Mouse (Mus musculus) liver, embryonic 14 days (tissue): ENCODE data around the gene Nek4. TPM values are rescaled to one million over a fixed set of nuclear protein-coding genes. Genes with fewer than 3 reads are reported as not detected.

ENCODE experiments used
- polyA plus RNA-seq: library from polyadenylated mRNA; depleted of rRNA; stranded (reverse); fragments of >200 nt; gene quantifications from 2 replicates; pipeline ENCODE4 v1.2.3, GENCODE M21; 2012; rRNA removed

Gene Nek4
- polyA plus RNA-seq: 2.9 and 3.3 TPM in 2 replicates

DNA sequence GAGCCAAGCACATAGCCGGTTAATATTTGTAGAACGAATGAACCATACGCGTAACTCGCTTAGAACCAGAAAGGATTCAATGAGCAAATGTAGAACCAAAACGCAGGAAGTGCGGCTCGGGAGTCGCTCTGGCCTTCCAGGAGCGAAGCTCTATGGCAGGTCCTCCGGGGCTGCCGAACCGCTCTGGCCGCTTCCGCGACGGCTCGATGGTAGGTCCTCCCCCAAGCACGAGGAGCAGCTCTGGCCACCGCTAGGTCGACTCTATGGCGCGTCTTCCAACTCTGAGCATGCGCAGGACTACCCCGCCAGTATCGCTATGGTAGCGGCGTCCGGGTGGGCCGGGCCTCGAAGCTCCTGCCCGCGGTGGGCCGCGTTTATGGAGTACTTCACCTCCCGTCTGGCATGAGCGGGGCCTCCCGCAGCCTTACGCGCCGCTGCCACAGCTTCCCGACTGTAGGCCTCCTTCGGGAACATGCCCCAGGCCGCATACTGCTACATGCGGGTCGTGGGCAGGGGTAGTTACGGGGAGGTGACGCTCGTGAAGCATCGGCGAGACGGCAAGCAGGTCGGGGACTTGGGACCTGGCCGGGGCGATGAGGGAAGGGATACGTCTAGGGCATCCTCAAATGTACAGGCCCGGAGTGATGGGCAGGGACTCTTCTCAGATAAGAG lies at the start of gene Nek4:
Gene Nek4 (plus strand): TSS at position 224 of the 672 bp plus-strand sequence.

DNA sequence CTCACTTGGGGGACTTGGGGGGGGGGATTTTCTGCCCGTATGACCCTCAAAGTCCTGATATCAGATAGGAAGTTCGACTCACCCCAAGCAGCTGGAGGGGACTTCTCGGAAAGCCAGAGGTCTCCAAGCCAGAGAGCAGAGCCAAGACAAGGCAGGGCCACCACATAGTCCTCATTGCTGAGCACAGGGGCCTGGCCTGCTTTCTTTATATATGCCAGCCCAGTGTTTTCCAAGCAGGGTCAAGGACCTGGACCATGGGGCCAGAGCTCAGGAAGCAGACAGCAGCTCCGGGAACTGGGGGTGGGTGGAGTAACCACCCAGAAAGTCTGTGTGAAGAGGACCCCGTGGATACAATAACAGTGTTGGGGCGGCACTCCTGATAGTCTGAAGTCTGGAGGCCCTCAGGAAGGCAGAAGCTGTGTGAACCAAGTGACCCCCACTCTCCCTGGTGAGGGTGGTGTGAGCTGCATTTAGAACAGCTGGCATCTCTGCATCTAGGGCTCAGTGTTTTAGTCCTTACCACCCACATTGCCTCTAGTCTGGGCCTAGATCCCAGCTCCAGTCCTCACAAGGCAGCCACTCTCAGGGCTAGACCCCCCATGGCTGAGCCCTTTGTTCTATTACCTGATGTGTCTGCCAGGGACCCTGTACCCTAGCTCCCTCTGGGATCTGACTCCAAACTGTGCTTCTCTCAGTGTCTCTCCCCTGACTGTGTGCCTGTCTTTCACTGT lies 27.6 kb upstream of the Nek4 start, which contains the start of gene Itih3:
Gene Itih3 (minus strand): TSS at position 386 of the 731 bp plus-strand sequence.

DNA sequence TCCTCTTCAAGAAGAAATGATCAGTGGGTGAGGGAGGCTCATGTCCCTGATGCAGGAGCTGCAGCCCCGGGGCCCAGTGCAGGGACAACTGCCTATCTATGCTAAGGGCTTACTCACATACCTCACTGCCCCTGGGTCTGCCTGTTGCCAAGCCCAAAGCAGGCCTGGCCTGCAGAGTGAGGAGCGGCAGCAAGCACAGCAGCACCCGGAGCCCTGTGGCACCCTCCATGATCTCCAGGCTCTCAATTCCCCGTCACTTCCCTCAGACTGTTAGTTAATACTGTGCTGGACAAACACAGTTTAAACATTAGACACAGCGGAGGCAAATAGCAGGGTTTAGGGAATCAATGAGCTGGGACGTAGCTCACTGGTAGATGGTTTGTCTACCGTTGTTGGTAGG lies 8.1 kb upstream of the Nek4 start, which contains the start of gene Itih1:
Gene Itih1 (minus strand): TSS at position 252 of the 400 bp plus-strand sequence.

DNA sequence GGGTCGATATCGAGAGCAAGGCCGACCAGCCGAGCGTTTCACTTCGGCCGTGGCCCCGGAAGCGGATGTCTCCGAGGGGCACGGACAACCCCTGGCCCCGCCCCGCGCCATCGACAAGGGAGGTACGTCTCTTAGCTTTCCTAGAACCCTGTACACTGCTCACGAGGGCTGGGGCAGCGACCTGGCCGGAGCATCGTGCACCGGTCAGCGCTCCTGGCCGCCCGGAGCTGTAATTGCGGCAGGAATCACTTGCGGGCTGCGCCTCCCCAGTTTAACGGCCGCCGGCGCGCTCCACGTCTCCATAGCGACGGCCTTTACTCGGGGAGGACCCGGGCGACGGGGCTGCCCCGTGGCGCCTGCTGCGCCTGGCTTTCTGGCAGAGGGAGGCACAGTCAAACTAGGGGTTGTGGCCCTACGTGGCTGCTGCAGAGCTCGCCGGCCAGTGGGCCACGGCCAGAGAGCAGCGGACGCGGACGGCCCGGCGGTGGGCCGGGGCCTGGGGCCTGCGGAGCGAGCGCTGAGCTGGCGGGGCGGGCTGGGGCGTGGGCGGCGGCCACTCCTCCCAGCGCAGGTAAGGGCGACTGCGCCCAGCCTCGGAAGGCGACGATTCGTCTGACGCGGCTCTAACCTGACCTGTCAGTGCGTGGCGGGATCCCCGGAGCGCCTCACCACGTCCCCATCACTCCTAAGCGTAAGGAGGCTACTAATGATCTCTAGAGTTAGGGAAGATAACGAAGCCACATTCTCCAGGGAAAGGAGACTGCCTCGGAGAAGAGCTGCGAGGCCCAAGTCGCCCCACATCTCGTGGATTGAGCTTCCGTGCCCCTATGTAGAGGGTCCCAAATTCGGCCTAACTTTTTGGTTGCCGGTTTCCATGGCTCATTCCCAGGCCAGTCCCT lies 50.4 kb downstream of the Nek4 start, which contains the start of the genes Glt8d1 and Spcs1:
Gene Glt8d1 (plus strand): TSS at position 94 of the 899 bp plus-strand sequence.
Gene Spcs1 (minus strand): TSS at position 366 of the 899 bp plus-strand sequence.

DNA sequence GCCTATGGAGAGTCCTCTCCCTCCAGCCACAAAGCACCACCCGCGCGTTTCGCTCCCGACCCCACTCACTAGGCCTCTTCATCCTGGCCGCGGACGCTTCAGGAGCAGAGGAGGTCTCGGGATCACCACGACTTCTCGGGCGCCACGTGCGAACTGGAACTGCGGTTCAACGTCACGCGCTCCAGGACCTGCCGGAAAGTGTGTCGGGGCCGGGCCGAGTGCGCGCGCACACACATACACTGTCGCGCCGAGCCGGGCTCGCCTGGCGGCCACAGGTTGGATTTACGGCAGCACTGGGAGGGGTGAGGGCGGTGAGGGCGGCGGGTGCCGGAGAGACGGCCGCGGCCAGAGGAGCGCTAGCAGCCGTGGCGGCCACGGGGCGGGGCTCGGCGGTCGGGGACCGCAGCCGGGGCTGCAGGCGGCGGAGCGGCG lies 67.7 kb downstream of the Nek4 start, which contains the start of the genes Pbrm1 and Gnl3:
Gene Pbrm1 (plus strand): TSS at position 279 of the 432 bp plus-strand sequence.
Gene Gnl3 (minus strand): TSS at position 293 of the 432 bp plus-strand sequence.

Other genes starting within 250 kb of the Nek4 start
- gene Sfmbt1, start 236.5 kb upstream of the Nek4 start, polyA plus RNA-seq: 3.3 and 4.7 TPM in 2 replicates
- 5.8 and 6.3 TPM in 2 replicates for gene Tmem110, start 125.8 kb upstream of the Nek4 start, polyA plus RNA-seq
- 0.68 and 0.80 TPM in 2 replicates for gene Mustn1, start 72.2 kb upstream of the Nek4 start, polyA plus RNA-seq
- 53.8 and 54.5 TPM in 2 replicates for gene Itih4, start 64.9 kb upstream of the Nek4 start, polyA plus RNA-seq
- gene Itih3, start 27.6 kb upstream of the Nek4 start, polyA plus RNA-seq: 141 and 144 TPM in 2 replicates
- gene Itih1, start 8.1 kb upstream of the Nek4 start, polyA plus RNA-seq: 25.6 and 28.8 TPM in 2 replicates
- gene Glt8d1, start 50.0 kb downstream of the Nek4 start, polyA plus RNA-seq: 19.0 and 20.2 TPM in 2 replicates
- 159 and 174 TPM in 2 replicates for gene Spcs1, start 50.3 kb downstream of the Nek4 start, polyA plus RNA-seq
- gene Pbrm1, start 67.8 kb downstream of the Nek4 start, polyA plus RNA-seq: 11.2 and 13.4 TPM in 2 replicates
- 100 and 101 TPM in 2 replicates for gene Gnl3, start 67.8 kb downstream of the Nek4 start, polyA plus RNA-seq
- gene Smim4, start 177.6 kb downstream of the Nek4 start, polyA plus RNA-seq: 25.4 and 28.7 TPM in 2 replicates
- 125 and 132 TPM in 2 replicates for gene Nt5dc2, start 179.7 kb downstream of the Nek4 start, polyA plus RNA-seq
- gene Stab1, start 217.3 kb downstream of the Nek4 start, polyA plus RNA-seq: 17.4 and 20.0 TPM in 2 replicates